Mouse (Mus musculus) MEL-GATA-1-ER (cell line): ENCODE data around the gene Cobl.

Experiments
- DNase-seq: peaks from one replicate; pipeline ENCODE4 v3.0.0-alpha.2; 2012; ENCODE audit warnings: low read depth; ENCODE audit errors: extremely low read depth

Cobl gene

GRCm38 (mm10) chr11:12394151-12394550 lies 70.6 kb downstream of the Cobl start:
- no peak for DNase-seq

GRCm38 (mm10) chr11:12384826-12385225 lies 79.9 kb downstream of the Cobl start:
- DNase-seq: no peak

- no peak for DNase-seq
These were observed 81.8 kb downstream of the Cobl start for GRCm38 (mm10) chr11:12382991-12383390.

- no peak for DNase-seq
These were observed 83.7 kb downstream of the Cobl start for GRCm38 (mm10) chr11:12381096-12381495.

- DNase-seq: no peak
These were observed 88.1 kb downstream of the Cobl start for GRCm38 (mm10) chr11:12376628-12377027.

- DNase-seq: no peak
These were observed 91.4 kb downstream of the Cobl start for GRCm38 (mm10) chr11:12373106-12374098.

- DNase-seq: no peak
These were observed 93.8 kb downstream of the Cobl start for GRCm38 (mm10) chr11:12370957-12371356.

- DNase-seq: no peak
These were observed 97.2 kb downstream of the Cobl start for GRCm38 (mm10) chr11:12367426-12368178.

GRCm38 (mm10) chr11:12359336-12360000 lies 105.3 kb downstream of the Cobl start:
- no peak for DNase-seq

GRCm38 (mm10) chr11:12358602-12359001 lies 106.2 kb downstream of the Cobl start:
- no peak for DNase-seq

GRCm38 (mm10) chr11:12355681-12356080 lies 109.1 kb downstream of the Cobl start:
- DNase-seq: no peak

GRCm38 (mm10) chr11:12350986-12351546 lies 113.7 kb downstream of the Cobl start:
- no peak for DNase-seq

GRCm38 (mm10) chr11:12350086-12350485 lies 114.7 kb downstream of the Cobl start:
- no peak for DNase-seq

GRCm38 (mm10) chr11:12346486-12346885 lies 118.3 kb downstream of the Cobl start:
- DNase-seq: no peak

GRCm38 (mm10) chr11:12343686-12344085 lies 121.1 kb downstream of the Cobl start:
- DNase-seq: no peak

GRCm38 (mm10) chr11:12340697-12341096 lies 124.1 kb downstream of the Cobl start:
- DNase-seq: no peak

GRCm38 (mm10) chr11:12336145-12336544 lies 128.6 kb downstream of the Cobl start:
- DNase-seq: no peak

- no peak for DNase-seq
These were observed 132.8 kb downstream of the Cobl start for GRCm38 (mm10) chr11:12331997-12332396.

GRCm38 (mm10) chr11:12321445-12321844 lies 143.3 kb downstream of the Cobl start:
- DNase-seq: no peak

- no peak for DNase-seq
These were observed 145.4 kb downstream of the Cobl start for GRCm38 (mm10) chr11:12319318-12319717.

- no peak for DNase-seq
These were observed 149.1 kb downstream of the Cobl start for GRCm38 (mm10) chr11:12315670-12316069.
